Mouse (Mus musculus) midbrain, embryonic 13.5 days (tissue): ENCODE results near the gene Vti1a. TPM values are rescaled to one million over a fixed set of nuclear protein-coding genes. Genes with fewer than 3 reads are reported as not detected.

ENCODE experiments used
- ATAC-seq: fragments of 200-750 bp; cut with Nextera tagmentation; 2 replicates; pipeline ENCODE4 v1.8.0; 2017; ENCODE audit warnings: mild to moderate bottlenecking, moderate TSS enrichment, moderate library complexity
- H3K27ac ChIP-seq: fragments of 300-500 bp; sonication (generic); 2 replicates; pipeline ENCODE4 v1.5.1; 2015; ENCODE audit warnings: inconsistent platforms, mild to moderate bottlenecking, moderate library complexity
- H3K27me3 ChIP-seq: fragments of 300-500 bp; sonication (generic); 2 replicates; pipeline ENCODE4 v1.6.1; 2015; ENCODE audit warnings: mild to moderate bottlenecking, inconsistent platforms
- H3K36me3 ChIP-seq: fragments of 300-500 bp; sonication (generic); 2 replicates; pipeline ENCODE4 v1.6.1; 2015; ENCODE audit warnings: mild to moderate bottlenecking, inconsistent platforms
- H3K4me1 ChIP-seq: fragments of 300-500 bp; sonication (generic); replicated peaks from 2 replicates; pipeline ENCODE4 v1.6.1; 2015; ENCODE audit warnings: inconsistent platforms
- H3K4me2 ChIP-seq: fragments of 300-500 bp; sonication (generic); replicated peaks from 2 replicates; pipeline ENCODE4 v1.6.1; 2015; ENCODE audit warnings: moderate library complexity, mild to moderate bottlenecking, inconsistent platforms
- H3K4me3 ChIP-seq: fragments of 300-500 bp; sonication (generic); replicated peaks from 2 replicates; pipeline ENCODE4 v1.5.1; 2015; ENCODE audit warnings: mild to moderate bottlenecking, inconsistent platforms
- H3K9ac ChIP-seq: fragments of 300-500 bp; sonication (generic); replicated peaks from 2 replicates; pipeline ENCODE4 v1.6.1; 2015; ENCODE audit warnings: mild to moderate bottlenecking, inconsistent platforms
- H3K9me3 ChIP-seq: fragments of 300-500 bp; sonication (generic); 2 replicates; pipeline ENCODE4 v1.6.1; 2016; ENCODE audit warnings: mild to moderate bottlenecking, inconsistent platforms
- WGBS: fragments of 180-500 bp; shearing (Covaris S2); methylation state at CpG from one replicate; pipeline ENCODE4 v1.1.7; 2015; 5-methylcytosine and 5-hydroxymethylcytosine counted together
- polyA plus RNA-seq: library from polyadenylated mRNA; unstranded; fragments of >200 nt; fragmentation: Nextera tagmentation; extraction: Ambion mirVana; gene quantifications from 2 replicates; pipeline ENCODE4 v1.2.1, GENCODE M21; 2015

The Vti1a gene
- polyA plus RNA-seq, 1 experiment from 2014 or later: 31.4 TPM

- ATAC-seq: no peak
- peak overlapping the region; percentile 75 for H3K27ac ChIP-seq
- no peaks in the 10 kb centered on the region for H3K9me3 ChIP-seq
- no peak overlapping the region for H3K4me2 ChIP-seq
- WGBS: 69% methylated on average over 7 of the region's 7 CpGs
- H3K27me3 ChIP-seq: no peaks in the 10 kb centered on the region
- H3K4me3 ChIP-seq: no peak overlapping the region
- H3K4me1 ChIP-seq: peaks cover 45% of the 10 kb centered on the region
- no peaks in the 10 kb centered on the region for H3K36me3 ChIP-seq
- H3K9ac ChIP-seq: no peak overlapping the region
Measured at GRCm38 (mm10) chr19:55382745-55383144, 66.7 kb downstream of the Vti1a start.

GRCm38 (mm10) chr19:55384634-55385033, 68.5 kb downstream of the Vti1a start:
- H3K9me3 ChIP-seq: no peaks in the 10 kb centered on the region
- peak; percentile 81 for ATAC-seq
- peak overlapping the region; percentile 20; the same call in 1 of the 2 replicates for H3K4me2 ChIP-seq
- H3K27me3 ChIP-seq: no peaks in the 10 kb centered on the region
- no peak overlapping the region for H3K4me3 ChIP-seq
- H3K36me3 ChIP-seq: no peaks in the 10 kb centered on the region
- peak overlapping the region; percentile 28; the same call in 1 of the 2 replicates for H3K9ac ChIP-seq
- WGBS: 66% methylated on average over 15 of the region's 15 CpGs
- peak overlapping the region; percentile 83 for H3K27ac ChIP-seq
- peaks cover 46% of the 10 kb centered on the region for H3K4me1 ChIP-seq

GRCm38 (mm10) chr19:55389019-55389418, 72.9 kb downstream of the Vti1a start:
- Histone ChIP-seq H3K36me3 (no peaks in the 10 kb centered on the region), H3K9me3 (no peaks in the 10 kb centered on the region), H3K4me3 (peak overlapping the region; percentile 16), H3K27me3 (no peaks in the 10 kb centered on the region), H3K4me2 (peak overlapping the region; percentile 45), H3K9ac (peak overlapping the region; percentile 60), H3K4me1 (peaks cover 34% of the 10 kb centered on the region), H3K27ac (peak overlapping the region; percentile 90)
- WGBS: 26% methylated on average over 10 of the region's 10 CpGs
- ATAC-seq: 0 out of 2 replicates have a peak, but pooled peaks have one; percentile 34

GRCm38 (mm10) chr19:55390323-55390722, 74.2 kb downstream of the Vti1a start:
- H3K27ac ChIP-seq: peak overlapping the region; percentile 90
- H3K27me3 ChIP-seq: no peaks in the 10 kb centered on the region
- WGBS: 51% methylated on average over 11 of the region's 11 CpGs
- peak; percentile 88 for ATAC-seq
- no peaks in the 10 kb centered on the region for H3K9me3 ChIP-seq
- no peak overlapping the region for H3K9ac ChIP-seq
- H3K4me2 ChIP-seq: peak overlapping the region; percentile 26
- H3K4me1 ChIP-seq: peaks cover 34% of the 10 kb centered on the region
- no peak overlapping the region for H3K4me3 ChIP-seq
- H3K36me3 ChIP-seq: no peaks in the 10 kb centered on the region

GRCm38 (mm10) chr19:55401638-55402037, 85.5 kb downstream of the Vti1a start:
- 92% methylated on average over 11 of the region's 11 CpGs for WGBS
- Histone ChIP-seq H3K4me3 (no peak overlapping the region), H3K27ac (no peak overlapping the region), H3K4me2 (no peak overlapping the region), H3K9ac (no peak overlapping the region), H3K27me3 (no peaks in the 10 kb centered on the region), H3K9me3 (no peaks in the 10 kb centered on the region), H3K36me3 (no peaks in the 10 kb centered on the region), H3K4me1 (no peaks in the 10 kb centered on the region)
- ATAC-seq: no peak

- Histone ChIP-seq H3K4me2 (no peak overlapping the region), H3K4me3 (no peak overlapping the region), H3K9me3 (no peaks in the 10 kb centered on the region), H3K27me3 (0 out of 2 replicates have a peak, but pooled peaks cover 2% of the 10 kb centered on the region), H3K4me1 (peaks cover 28% of the 10 kb centered on the region), H3K9ac (no peak overlapping the region), H3K36me3 (no peaks in the 10 kb centered on the region), H3K27ac (peak overlapping the region; percentile 60; the same call in 1 of the 2 replicates)
- no peak for ATAC-seq
- 39% methylated on average over 6 of the region's 6 CpGs for WGBS
Measured at GRCm38 (mm10) chr19:55408486-55408885, 92.4 kb downstream of the Vti1a start.

GRCm38 (mm10) chr19:55411415-55411814, 95.3 kb downstream of the Vti1a start:
- 62% methylated on average over 11 of the region's 11 CpGs for WGBS
- ATAC-seq: 0 out of 2 replicates have a peak, but pooled peaks have one; percentile 6
- H3K36me3 ChIP-seq: no peaks in the 10 kb centered on the region
- H3K27ac ChIP-seq: peak overlapping the region; percentile 81
- no peak overlapping the region for H3K9ac ChIP-seq
- H3K4me1 ChIP-seq: peaks cover 28% of the 10 kb centered on the region
- no peak overlapping the region for H3K4me3 ChIP-seq
- H3K9me3 ChIP-seq: no peaks in the 10 kb centered on the region
- H3K4me2 ChIP-seq: no peak overlapping the region
- 0 out of 2 replicates have a peak, but pooled peaks cover 2% of the 10 kb centered on the region for H3K27me3 ChIP-seq

GRCm38 (mm10) chr19:55411894-55412293, 95.8 kb downstream of the Vti1a start:
- 0 out of 2 replicates have a peak, but pooled peaks have one; percentile 40 for ATAC-seq
- Histone ChIP-seq H3K4me3 (no peak overlapping the region), H3K9me3 (no peaks in the 10 kb centered on the region), H3K27ac (peak overlapping the region; percentile 81), H3K27me3 (0 out of 2 replicates have a peak, but pooled peaks cover 2% of the 10 kb centered on the region), H3K36me3 (no peaks in the 10 kb centered on the region), H3K4me1 (peaks cover 28% of the 10 kb centered on the region), H3K9ac (no peak overlapping the region), H3K4me2 (0 out of 2 replicates have a peak overlapping the region, but pooled peaks have one; percentile 2)
- whole genome bisulfite sequencing: 47% methylated on average over 2 of the region's 2 CpGs

GRCm38 (mm10) chr19:55414050-55414449, 98.0 kb downstream of the Vti1a start:
- WGBS: 28% methylated on average over 8 of the region's 8 CpGs
- Histone ChIP-seq H3K27ac (peak overlapping the region; percentile 25; the same call in 1 of the 2 replicates), H3K4me2 (no peak overlapping the region), H3K9me3 (no peaks in the 10 kb centered on the region), H3K27me3 (no peaks in the 10 kb centered on the region), H3K4me3 (no peak overlapping the region), H3K4me1 (peaks cover 17% of the 10 kb centered on the region), H3K36me3 (no peaks in the 10 kb centered on the region), H3K9ac (no peak overlapping the region)
- ATAC-seq: peak; percentile 71; the same call in 1 of the 2 replicates

GRCm38 (mm10) chr19:55418756-55419155, 102.7 kb downstream of the Vti1a start:
- Histone ChIP-seq H3K4me1 (peaks cover 17% of the 10 kb centered on the region), H3K9ac (no peak overlapping the region), H3K27me3 (no peaks in the 10 kb centered on the region), H3K9me3 (no peaks in the 10 kb centered on the region), H3K36me3 (no peaks in the 10 kb centered on the region), H3K4me2 (no peak overlapping the region), H3K4me3 (no peak overlapping the region), H3K27ac (no peak overlapping the region)
- no peak for ATAC-seq
- WGBS: 52% methylated on average over 3 of the region's 3 CpGs

- no peak overlapping the region for H3K9ac ChIP-seq
- H3K4me2 ChIP-seq: no peak overlapping the region
- no peaks in the 10 kb centered on the region for H3K27me3 ChIP-seq
- H3K9me3 ChIP-seq: no peaks in the 10 kb centered on the region
- no peak overlapping the region for H3K27ac ChIP-seq
- no peaks in the 10 kb centered on the region for H3K36me3 ChIP-seq
- H3K4me3 ChIP-seq: no peak overlapping the region
- no peak for ATAC-seq
- WGBS: 61% methylated on average over 3 of the region's 3 CpGs
- H3K4me1 ChIP-seq: peaks cover 23% of the 10 kb centered on the region
Measured at GRCm38 (mm10) chr19:55419961-55420360, 103.9 kb downstream of the Vti1a start.

- H3K27ac ChIP-seq: peak overlapping the region; percentile 57
- no peak for ATAC-seq
- no peaks in the 10 kb centered on the region for H3K9me3 ChIP-seq
- H3K4me2 ChIP-seq: no peak overlapping the region
- H3K36me3 ChIP-seq: no peaks in the 10 kb centered on the region
- H3K27me3 ChIP-seq: no peaks in the 10 kb centered on the region
- WGBS: 84% methylated on average over 5 of the region's 5 CpGs
- H3K9ac ChIP-seq: no peak overlapping the region
- no peak overlapping the region for H3K4me3 ChIP-seq
- H3K4me1 ChIP-seq: peaks cover 23% of the 10 kb centered on the region
Measured at GRCm38 (mm10) chr19:55421816-55422215, 105.7 kb downstream of the Vti1a start.
